Mouse (Mus musculus) heart, postnatal 0 days (tissue): ENCODE results near the gene Brf1. TPM values are rescaled to one million over a fixed set of nuclear protein-coding genes. Genes with fewer than 3 reads are reported as not detected.

ENCODE experiments used
- ATAC-seq: fragments of 200-750 bp; cut with Nextera tagmentation; 2 replicates; pipeline ENCODE4 v1.8.0; 2017; ENCODE audit warnings: low read depth, moderate number of reproducible peaks, moderate library complexity; ENCODE audit not compliant: insufficient read depth
- DNase-seq: peaks from one replicate; pipeline ENCODE4 v3.0.0-alpha.2; 2016; ENCODE audit warnings: low spot score
- H3K27ac ChIP-seq: fragments of 300-500 bp; sonication (generic); 2 replicates; pipeline ENCODE4 v1.5.1; 2014; ENCODE audit warnings: low read depth, mild to moderate bottlenecking
- H3K27me3 ChIP-seq: fragments of 300-500 bp; sonication (generic); 2 replicates; pipeline ENCODE4 v1.6.1; 2014; ENCODE audit warnings: low read length, mixed read lengths; ENCODE audit not compliant: control insufficient read depth, insufficient read depth
- H3K36me3 ChIP-seq: fragments of 300-500 bp; sonication (generic); replicated peaks from 2 replicates; pipeline ENCODE4 v1.6.1; 2014; ENCODE audit warnings: low read length, mixed read lengths; ENCODE audit not compliant: control insufficient read depth, insufficient read depth
- H3K4me1 ChIP-seq: fragments of 300-500 bp; sonication (generic); 2 replicates; pipeline ENCODE4 v1.6.1; 2014; ENCODE audit warnings: antibody characterized with exemption; ENCODE audit not compliant: control insufficient read depth, insufficient read depth
- H3K4me2 ChIP-seq: fragments of 300-500 bp; sonication (generic); 2 replicates; pipeline ENCODE4 v1.6.1; 2014; ENCODE audit warnings: low read depth, mild to moderate bottlenecking, low read length, moderate library complexity
- H3K4me3 ChIP-seq: fragments of 300-500 bp; sonication (generic); 2 replicates; pipeline ENCODE4 v1.5.1; 2014; ENCODE audit warnings: low read depth, low read length
- H3K9ac ChIP-seq: fragments of 300-500 bp; sonication (generic); replicated peaks from 2 replicates; pipeline ENCODE4 v1.6.1; 2014; ENCODE audit warnings: low read depth, low read length, mixed read lengths
- H3K9me3 ChIP-seq: fragments of 300-500 bp; sonication (generic); replicated peaks from 2 replicates; pipeline ENCODE4 v1.6.1; 2016; ENCODE audit warnings: low read length; ENCODE audit not compliant: control insufficient read depth
- CTCF ChIP-seq: IDR thresholded peaks from 2 replicates; pipeline ENCODE4 v1.5.1; 2016; ENCODE audit warnings: antibody characterized with exemption, control low read depth, low read depth
- EP300 ChIP-seq: IDR thresholded peaks from 2 replicates; pipeline ENCODE4 v1.6.1; 2016; ENCODE audit warnings: antibody characterized with exemption, low read depth
- WGBS: fragments of 180-500 bp; shearing (Covaris S2); extraction: QIAGEN DNeasy Blood & Tissue Kit; methylation state at CpG from one replicate; pipeline ENCODE4 v1.1.7; 2014; 5-methylcytosine and 5-hydroxymethylcytosine counted together
- polyA plus RNA-seq: library from polyadenylated mRNA; unstranded; fragments of >200 nt; fragmentation: Nextera tagmentation; extraction: Ambion mirVana; gene quantifications from 2 replicates; pipeline ENCODE4 v1.2.1, GENCODE M21; 2015
- total RNA-seq: library from RNA; depleted of rRNA; stranded (reverse); fragments of >200 nt; gene quantifications from 2 replicates; pipeline ENCODE4 v1.2.3, GENCODE M21; 2014; ENCODE audit warnings: low replicate concordance

Gene Brf1
- total and polyA plus RNA-seq, 2 experiments from 2014 or later: 24.5 to 51.9 TPM

- Histone ChIP-seq H3K4me1 (peaks cover 18% of the 10 kb centered on the region), H3K9ac (no peak overlapping the region), H3K4me2 (no peak overlapping the region), H3K4me3 (no peak overlapping the region), H3K9me3 (no peaks in the 10 kb centered on the region), H3K27me3 (no peaks in the 10 kb centered on the region), H3K27ac (peak overlapping the region; percentile 79), H3K36me3 (no peaks in the 10 kb centered on the region)
- 82% methylated on average over 5 of the region's 5 CpGs for WGBS
- ATAC-seq (no peak), DNase-seq (no peak)
- TF ChIP-seq CTCF (no peak), EP300 (no peak)
These were observed 11.9 kb upstream of the Brf1 start for GRCm38 (mm10) chr12:113012443-113012842.

GRCm38 (mm10) chr12:113011702-113012360, 11.3 kb upstream of the Brf1 start:
- Histone ChIP-seq H3K9me3 (no peaks in the 10 kb centered on the region), H3K27ac (peak overlapping the region; percentile 79), H3K4me2 (no peak overlapping the region), H3K27me3 (no peaks in the 10 kb centered on the region), H3K4me3 (no peak overlapping the region), H3K9ac (no peak overlapping the region), H3K36me3 (no peaks in the 10 kb centered on the region), H3K4me1 (peaks cover 15% of the 10 kb centered on the region)
- WGBS: 57% methylated on average over 6 of the region's 6 CpGs
- no peak for TF ChIP-seq EP300
- TF ChIP-seq CTCF: no peak
- ATAC-seq (no peak), DNase-seq (no peak)

GRCm38 (mm10) chr12:113004993-113005392, 4.5 kb upstream of the Brf1 start:
- Histone ChIP-seq H3K4me3 (no peak overlapping the region), H3K27me3 (no peaks in the 10 kb centered on the region), H3K4me1 (peaks cover 5% of the 10 kb centered on the region; the same call in 1 of the 2 replicates), H3K27ac (no peak overlapping the region), H3K4me2 (no peak overlapping the region), H3K9me3 (no peaks in the 10 kb centered on the region), H3K9ac (no peak overlapping the region), H3K36me3 (no peaks in the 10 kb centered on the region)
- TF ChIP-seq CTCF: peak; percentile 93
- TF ChIP-seq EP300: no peak
- DNase-seq (peak; percentile 41), ATAC-seq (no peak)
- WGBS: 23% methylated on average over 4 of the region's 4 CpGs

- DNase-seq (no peak), ATAC-seq (no peak)
- no peak overlapping the region for H3K4me2 ChIP-seq
- no peak overlapping the region for H3K9ac ChIP-seq
- H3K27ac ChIP-seq: no peak overlapping the region
- no peak for TF ChIP-seq CTCF
- no peak for TF ChIP-seq EP300
- H3K4me3 ChIP-seq: no peak overlapping the region
- H3K9me3 ChIP-seq: no peaks in the 10 kb centered on the region
- 79% methylated on average over 8 of the region's 8 CpGs for WGBS
- peaks cover 9% of the 10 kb centered on the region for H3K4me1 ChIP-seq
- H3K27me3 ChIP-seq: no peaks in the 10 kb centered on the region
- no peaks in the 10 kb centered on the region for H3K36me3 ChIP-seq
These were observed 3.5 kb upstream of the Brf1 start for GRCm38 (mm10) chr12:113004011-113004410.

- ATAC-seq (no peak), DNase-seq (no peak)
- WGBS: 33% methylated on average over 2 of the region's 2 CpGs
- Histone ChIP-seq H3K4me1 (peaks cover 13% of the 10 kb centered on the region), H3K9ac (no peak overlapping the region), H3K4me3 (no peak overlapping the region), H3K9me3 (no peaks in the 10 kb centered on the region), H3K27me3 (no peaks in the 10 kb centered on the region), H3K36me3 (no peaks in the 10 kb centered on the region), H3K27ac (no peak overlapping the region), H3K4me2 (no peak overlapping the region)
- TF ChIP-seq EP300 (no peak), CTCF (peak; percentile 21)
These were observed 2.2 kb upstream of the Brf1 start for GRCm38 (mm10) chr12:113002667-113003066.

- Histone ChIP-seq H3K27me3 (no peaks in the 10 kb centered on the region), H3K9me3 (no peaks in the 10 kb centered on the region), H3K36me3 (0 out of 2 replicates have a peak, but pooled peaks cover 9% of the 10 kb centered on the region), H3K4me1 (peaks cover 15% of the 10 kb centered on the region), H3K9ac (peak overlapping the region; percentile 97), H3K4me2 (peak overlapping the region; percentile 96), H3K4me3 (peak overlapping the region; percentile 79), H3K27ac (peak overlapping the region; percentile 97)
- WGBS: 3% methylated on average over 5 of the region's 5 CpGs
- ATAC-seq (no peak), DNase-seq (no peak)
- TF ChIP-seq CTCF: no peak
- no peak for TF ChIP-seq EP300
These were observed 600 bp upstream of the Brf1 start for GRCm38 (mm10) chr12:113001133-113001474.
